Mouse (Mus musculus): ENCODE data around the gene Bmpr1a. TPM values are rescaled to one million over a fixed set of nuclear protein-coding genes. Genes with fewer than 3 reads are reported as not detected.

Bmpr1a gene
- polyA plus RNA-seq, 1 experiment from 2014 or later = 37.5 TPM

DNA sequence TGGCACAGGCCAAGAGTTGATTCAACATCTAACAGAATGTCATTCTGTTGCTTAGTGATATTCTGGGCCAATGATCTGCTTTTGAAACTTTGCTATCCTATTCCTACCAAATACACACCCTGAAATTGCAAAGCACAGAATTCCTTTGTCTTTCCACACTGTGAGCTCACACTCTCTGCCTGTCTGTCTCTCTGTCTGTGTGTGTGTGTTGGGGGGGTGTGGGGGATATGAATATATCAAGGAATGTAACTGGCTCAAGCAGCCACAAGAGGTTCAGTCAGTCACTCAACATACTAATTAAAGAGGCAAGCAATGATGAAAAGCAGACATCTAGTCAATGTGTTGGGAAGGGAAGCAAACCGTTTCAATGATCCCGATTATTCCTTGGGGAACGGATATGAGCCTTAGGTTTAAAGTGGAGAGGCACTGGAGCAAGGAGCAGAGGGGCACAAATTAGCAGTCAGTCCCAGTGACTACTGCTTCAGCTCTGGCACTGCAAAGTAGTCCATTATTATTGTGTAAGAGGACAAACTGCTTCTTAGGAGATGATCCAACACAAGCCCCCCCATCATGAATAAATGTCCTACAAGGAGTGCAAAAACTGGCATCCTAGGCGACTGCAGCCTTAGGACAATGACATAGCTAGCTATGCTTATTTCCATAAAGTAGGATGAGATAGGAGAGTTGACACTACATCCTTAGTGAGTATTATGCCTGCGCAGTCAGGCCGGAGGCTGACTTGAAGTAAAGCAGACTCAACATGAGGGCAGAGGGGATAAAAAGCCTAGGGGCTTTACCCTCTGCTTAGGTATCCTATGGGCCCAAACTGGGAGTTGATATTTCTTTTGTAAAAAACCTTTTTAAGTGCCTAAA lies 19.4 kb downstream of the Bmpr1a start:
- WGBS = 78% methylated on average over 6 of the region's 6 CpGs

DNA sequence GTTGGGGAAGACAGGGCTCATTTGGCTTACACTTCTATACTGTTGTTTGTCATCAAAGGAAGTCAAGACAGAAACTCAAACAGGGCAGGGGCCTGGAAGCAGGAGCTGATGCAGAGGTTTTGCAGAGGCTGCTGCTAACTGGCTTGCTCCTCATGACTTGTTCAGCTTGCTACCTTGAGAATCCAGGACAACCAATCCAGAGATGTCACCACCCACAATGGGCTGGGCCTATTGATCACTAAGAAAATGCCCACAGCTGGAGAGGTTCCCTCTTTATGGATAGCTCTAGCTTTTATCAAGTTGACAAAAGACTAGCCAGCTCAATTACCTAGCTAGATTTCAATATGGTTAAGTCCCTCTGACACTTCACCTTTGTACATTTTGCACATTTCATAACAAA lies 31.6 kb downstream of the Bmpr1a start:
- H3K4me2 ChIP-seq (replicated peaks) = no peak overlapping the region
- no peak overlapping the region for H3K27ac ChIP-seq
- no peak overlapping the region for H3K4me3 ChIP-seq
- no peak overlapping the region for H3K9ac ChIP-seq
- H3K27me3 ChIP-seq (replicated peaks) = no peaks in the 10 kb centered on the region
- no peak for ATAC-seq (ENCODE audit: low FRiP score, low read depth)
- no peaks in the 10 kb centered on the region for H3K4me1 ChIP-seq
- H3K9me3 ChIP-seq = no peaks in the 10 kb centered on the region
- H3K36me3 ChIP-seq = no peaks in the 10 kb centered on the region

More for the DNA sequence above, 19.4 kb downstream of the Bmpr1a start:
- Histone ChIP-seq H3K4me3 (no peak overlapping the region), H3K27me3 (replicated peaks) (no peaks in the 10 kb centered on the region), H3K9ac (no peak overlapping the region), H3K4me1 (no peaks in the 10 kb centered on the region), H3K9me3 (no peaks in the 10 kb centered on the region), H3K27ac (no peak overlapping the region), H3K36me3 (no peaks in the 10 kb centered on the region), H3K4me2 (replicated peaks) (no peak overlapping the region)
- ATAC-seq (ENCODE audit: low FRiP score, low read depth) = no peak

DNA sequence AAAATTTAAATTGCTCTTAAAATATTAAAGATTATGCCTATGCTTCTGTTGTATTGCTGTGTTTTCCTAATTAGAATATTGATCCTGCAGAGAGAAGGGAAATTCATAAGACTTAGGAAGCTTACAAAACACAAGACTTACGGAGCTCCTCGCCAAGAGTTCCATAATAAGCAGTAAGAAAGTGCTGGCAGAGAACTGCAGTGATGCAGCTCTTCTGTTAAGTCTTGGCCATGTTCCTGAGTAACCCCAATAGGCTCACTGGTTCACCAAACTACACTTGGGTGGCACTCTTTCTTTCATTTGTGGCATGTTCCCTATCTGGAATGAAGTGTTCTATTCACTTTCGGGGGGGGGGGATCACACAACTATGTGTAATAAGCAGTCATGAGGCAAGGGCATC lies 36.9 kb downstream of the Bmpr1a start:
- 75% methylated on average over 3 of the region's 3 CpGs for WGBS
- no peak for ATAC-seq (ENCODE audit: low FRiP score, low read depth)

DNA sequence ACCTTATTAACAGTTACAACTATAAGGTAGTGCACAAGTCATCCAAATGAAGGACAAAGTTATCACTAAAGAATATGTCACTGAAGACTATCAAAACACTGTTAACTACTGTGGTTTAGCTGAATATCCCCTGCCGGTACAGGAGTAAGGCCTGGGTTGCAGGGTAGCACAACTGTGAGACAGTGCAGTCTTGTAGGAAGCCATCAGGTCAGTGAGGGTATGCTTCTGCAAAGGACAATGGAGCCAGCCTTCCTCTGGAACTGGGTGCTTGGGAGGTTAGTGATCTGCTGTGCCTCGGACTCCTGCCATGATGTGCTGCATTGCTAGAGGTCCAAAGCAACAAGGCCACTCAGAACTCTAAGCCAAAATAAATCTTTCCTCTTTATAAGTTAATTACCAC lies 43.8 kb downstream of the Bmpr1a start:
- Histone ChIP-seq H3K4me2 (replicated peaks) (no peak overlapping the region), H3K4me1 (0 out of 2 replicates have a peak, but pooled peaks cover under 1% of the 10 kb centered on the region), H3K4me3 (no peak overlapping the region), H3K9me3 (no peaks in the 10 kb centered on the region), H3K27me3 (replicated peaks) (no peaks in the 10 kb centered on the region), H3K36me3 (no peaks in the 10 kb centered on the region), H3K9ac (no peak overlapping the region), H3K27ac (no peak overlapping the region)
- 88% methylated on average over 2 of the region's 2 CpGs for WGBS
- ATAC-seq (ENCODE audit: low FRiP score, low read depth) = no peak

More for the DNA sequence above, 36.9 kb downstream of the Bmpr1a start:
- Histone ChIP-seq H3K36me3 (no peaks in the 10 kb centered on the region), H3K9me3 (no peaks in the 10 kb centered on the region), H3K27me3 (replicated peaks) (no peaks in the 10 kb centered on the region), H3K9ac (no peak overlapping the region), H3K4me2 (replicated peaks) (no peak overlapping the region), H3K4me3 (no peak overlapping the region), H3K4me1 (no peaks in the 10 kb centered on the region), H3K27ac (no peak overlapping the region)

DNA sequence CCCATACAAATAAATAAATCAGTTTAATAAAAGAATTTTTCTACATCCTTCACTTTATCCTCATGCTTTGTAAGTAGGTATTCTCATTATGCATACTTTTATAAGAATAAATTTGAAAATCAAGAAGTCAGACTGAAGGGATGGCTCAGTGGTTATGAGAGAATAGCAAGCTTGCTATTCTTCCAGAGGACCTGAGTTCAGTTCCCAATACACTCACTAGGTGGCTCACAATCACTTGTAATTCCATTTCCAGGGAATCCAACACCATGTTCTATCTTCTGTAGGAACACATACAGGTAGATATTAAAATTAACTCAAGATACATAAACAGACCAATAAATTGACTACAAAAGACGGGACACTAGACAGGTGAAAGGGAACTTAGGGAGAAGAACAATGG lies 44.3 kb downstream of the Bmpr1a start:
- 84% methylated on average over 1 of the region's 1 CpGs for WGBS
- ATAC-seq (ENCODE audit: low FRiP score, low read depth) = no peak
- Histone ChIP-seq H3K36me3 (no peaks in the 10 kb centered on the region), H3K4me1 (peaks cover 6% of the 10 kb centered on the region; the same call in 1 of the 2 replicates), H3K9me3 (no peaks in the 10 kb centered on the region), H3K9ac (no peak overlapping the region), H3K27ac (no peak overlapping the region), H3K27me3 (replicated peaks) (no peaks in the 10 kb centered on the region), H3K4me2 (replicated peaks) (no peak overlapping the region), H3K4me3 (no peak overlapping the region)

DNA sequence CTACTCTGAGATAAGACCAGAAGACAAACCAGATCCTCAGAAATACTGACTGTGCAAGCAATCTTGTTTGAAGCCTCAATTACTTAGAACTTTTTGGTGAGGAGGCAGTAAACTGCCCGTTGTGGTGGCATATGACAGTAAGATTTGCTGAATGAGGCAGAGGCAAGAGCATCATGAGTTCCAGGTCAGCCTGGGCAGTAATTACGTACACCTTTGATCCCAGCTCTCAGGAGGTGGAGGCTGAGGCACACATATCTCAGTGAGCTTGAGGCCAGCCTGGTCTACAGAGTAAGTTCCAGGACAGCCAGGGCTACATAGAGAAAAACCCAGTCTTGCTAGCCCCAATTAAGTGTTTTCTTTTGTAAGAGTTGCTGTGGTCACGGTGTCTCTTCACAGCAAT lies 48.9 kb downstream of the Bmpr1a start:
- 50% methylated on average over 3 of the region's 3 CpGs for WGBS

DNA sequence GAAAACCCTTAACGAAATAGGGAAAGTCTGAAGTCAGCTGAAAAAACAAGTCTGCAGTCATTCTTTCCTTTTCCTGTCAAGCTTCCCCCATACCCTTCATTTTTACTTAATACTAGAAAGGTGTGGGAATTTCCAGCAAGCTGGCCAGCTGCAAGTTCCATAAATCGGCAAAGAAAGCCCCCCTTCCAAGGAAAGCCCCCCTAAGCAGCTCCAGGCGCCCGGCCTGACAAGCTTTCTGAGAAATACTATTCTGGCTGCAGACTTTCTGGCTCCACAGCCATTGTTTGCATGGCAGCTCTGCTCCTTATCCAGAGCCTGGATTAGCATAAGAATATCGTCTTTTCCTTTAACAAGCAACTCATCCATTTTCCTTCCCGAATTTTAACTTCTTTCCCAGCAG lies 49.5 kb downstream of the Bmpr1a start:
- ATAC-seq (ENCODE audit: low FRiP score, low read depth) = peak; percentile 62; the same call in 1 of the 2 replicates
- Histone ChIP-seq H3K4me2 (replicated peaks) (peak overlapping the region; percentile 40), H3K9ac (no peak overlapping the region), H3K9me3 (no peaks in the 10 kb centered on the region), H3K36me3 (0 out of 2 replicates have a peak, but pooled peaks cover under 1% of the 10 kb centered on the region), H3K27ac (0 out of 2 replicates have a peak overlapping the region, but pooled peaks have one; percentile 6), H3K27me3 (replicated peaks) (no peaks in the 10 kb centered on the region), H3K4me3 (no peak overlapping the region), H3K4me1 (peaks cover 12% of the 10 kb centered on the region)
- WGBS = 13% methylated on average over 6 of the region's 6 CpGs

More for the DNA sequence above, 48.9 kb downstream of the Bmpr1a start:
- Histone ChIP-seq H3K9ac (no peak overlapping the region), H3K36me3 (no peaks in the 10 kb centered on the region), H3K9me3 (no peaks in the 10 kb centered on the region), H3K27me3 (replicated peaks) (no peaks in the 10 kb centered on the region), H3K4me1 (peaks cover 12% of the 10 kb centered on the region), H3K4me2 (replicated peaks) (peak overlapping the region; percentile 40; the same call in 1 of the 2 replicates), H3K4me3 (no peak overlapping the region), H3K27ac (0 out of 2 replicates have a peak overlapping the region, but pooled peaks have one; percentile 6)
- ATAC-seq (ENCODE audit: low FRiP score, low read depth) = no peak

DNA sequence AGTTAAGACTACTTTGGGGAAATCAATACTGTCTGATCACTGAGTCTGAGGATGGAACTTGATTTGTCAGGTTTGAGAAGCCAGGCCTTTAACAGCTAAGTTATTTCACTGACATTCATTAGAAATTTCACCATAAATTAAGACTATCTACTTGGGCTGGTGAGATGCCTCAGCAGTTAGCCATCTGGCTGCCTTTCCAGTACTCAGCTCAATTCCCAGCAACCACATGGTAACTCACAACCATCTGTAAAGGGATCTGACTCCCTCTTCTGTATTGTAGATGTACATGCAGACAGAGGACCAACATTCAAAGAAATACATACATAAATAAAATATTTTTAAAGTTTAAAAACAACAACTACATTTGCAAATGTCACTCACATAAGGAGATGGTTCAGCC lies 51.3 kb downstream of the Bmpr1a start:
- H3K9ac ChIP-seq = no peak overlapping the region
- H3K27ac ChIP-seq = no peak overlapping the region
- no peak overlapping the region for H3K4me2 ChIP-seq (replicated peaks)
- no peaks in the 10 kb centered on the region for H3K9me3 ChIP-seq
- no peaks in the 10 kb centered on the region for H3K27me3 ChIP-seq (replicated peaks)
- H3K4me1 ChIP-seq = peaks cover 12% of the 10 kb centered on the region
- peaks cover 7% of the 10 kb centered on the region; the same call in 1 of the 2 replicates for H3K36me3 ChIP-seq
- ATAC-seq (ENCODE audit: low FRiP score, low read depth) = no peak
- H3K4me3 ChIP-seq = no peak overlapping the region

DNA sequence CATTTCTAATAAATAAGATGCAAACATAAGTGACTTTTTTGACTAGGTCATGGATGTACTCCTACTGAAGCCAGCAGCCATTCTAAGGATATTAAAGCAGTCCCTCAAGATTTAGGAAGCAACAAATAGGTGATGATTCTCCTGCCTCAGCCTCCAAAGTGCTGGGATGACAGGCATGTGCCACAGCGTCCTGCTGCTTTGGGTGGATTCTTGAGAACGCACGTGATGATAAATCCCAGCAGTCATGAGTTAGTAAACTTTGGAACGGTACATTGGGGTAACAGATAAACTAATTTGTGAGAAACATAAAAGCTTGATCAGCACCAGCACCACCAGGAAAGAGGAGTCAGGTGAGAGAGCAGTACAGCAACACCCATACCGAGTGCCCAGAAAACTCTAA lies 52.7 kb downstream of the Bmpr1a start:
- no peaks in the 10 kb centered on the region for H3K9me3 ChIP-seq
- H3K4me1 ChIP-seq = peaks cover 12% of the 10 kb centered on the region
- H3K27me3 ChIP-seq (replicated peaks) = no peaks in the 10 kb centered on the region
- H3K4me2 ChIP-seq (replicated peaks) = no peak overlapping the region
- H3K27ac ChIP-seq = no peak overlapping the region
- H3K4me3 ChIP-seq = no peak overlapping the region
- H3K9ac ChIP-seq = no peak overlapping the region
- ATAC-seq (ENCODE audit: low FRiP score, low read depth) = no peak
- H3K36me3 ChIP-seq = peaks cover 15% of the 10 kb centered on the region; the same call in 1 of the 2 replicates
- WGBS = 87% methylated on average over 5 of the region's 5 CpGs

DNA sequence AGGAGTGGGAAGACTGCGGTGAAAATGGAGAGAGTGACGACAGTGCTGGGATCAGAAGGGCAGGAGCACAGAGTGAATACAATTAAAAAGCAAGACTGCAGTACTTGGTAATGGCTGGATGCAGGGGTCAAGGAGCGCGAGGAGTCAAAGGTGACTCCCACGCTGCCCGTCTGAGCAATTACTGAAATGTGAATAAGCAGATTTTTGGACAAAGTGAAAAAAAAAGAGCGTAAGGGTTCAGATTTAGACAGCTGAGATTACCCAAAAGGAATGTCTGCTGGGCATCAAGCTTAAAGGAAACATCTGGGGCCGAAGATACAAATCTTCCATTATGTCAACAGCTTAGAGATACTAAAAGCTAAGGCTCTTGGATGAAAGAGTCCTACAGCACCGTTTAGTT lies 53.3 kb downstream of the Bmpr1a start:
- no peak overlapping the region for H3K9ac ChIP-seq
- no peaks in the 10 kb centered on the region for H3K9me3 ChIP-seq
- no peak overlapping the region for H3K4me2 ChIP-seq (replicated peaks)
- no peak for ATAC-seq (ENCODE audit: low FRiP score, low read depth)
- H3K4me3 ChIP-seq = no peak overlapping the region
- no peaks in the 10 kb centered on the region for H3K27me3 ChIP-seq (replicated peaks)
- no peak overlapping the region for H3K27ac ChIP-seq
- H3K36me3 ChIP-seq = peaks cover 18% of the 10 kb centered on the region; the same call in 1 of the 2 replicates
- H3K4me1 ChIP-seq = peaks cover 12% of the 10 kb centered on the region
- 49% methylated on average over 9 of the region's 9 CpGs for WGBS

DNA sequence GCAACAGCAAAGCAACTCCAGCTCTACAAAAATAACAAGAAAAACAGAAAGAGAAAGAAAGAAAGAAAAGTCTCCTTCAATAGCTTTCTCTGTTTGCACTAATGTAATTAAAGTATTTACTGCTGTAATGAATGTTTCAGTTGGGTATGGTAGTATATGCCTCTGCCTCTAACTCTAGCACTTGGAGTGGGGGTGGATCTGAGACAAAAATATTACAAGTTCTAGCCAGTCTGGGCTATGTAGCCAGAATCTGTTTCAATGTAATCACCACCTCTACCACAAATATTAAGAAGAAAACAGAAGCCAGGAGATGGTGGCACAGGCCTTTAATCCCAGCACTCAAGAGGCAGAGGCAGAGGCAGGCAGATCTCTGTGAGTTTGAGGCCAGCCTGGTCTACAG lies 54.7 kb downstream of the Bmpr1a start:
- no peak overlapping the region for H3K4me3 ChIP-seq
- H3K4me1 ChIP-seq = peaks cover 3% of the 10 kb centered on the region
- no peak for ATAC-seq (ENCODE audit: low FRiP score, low read depth)

DNA sequence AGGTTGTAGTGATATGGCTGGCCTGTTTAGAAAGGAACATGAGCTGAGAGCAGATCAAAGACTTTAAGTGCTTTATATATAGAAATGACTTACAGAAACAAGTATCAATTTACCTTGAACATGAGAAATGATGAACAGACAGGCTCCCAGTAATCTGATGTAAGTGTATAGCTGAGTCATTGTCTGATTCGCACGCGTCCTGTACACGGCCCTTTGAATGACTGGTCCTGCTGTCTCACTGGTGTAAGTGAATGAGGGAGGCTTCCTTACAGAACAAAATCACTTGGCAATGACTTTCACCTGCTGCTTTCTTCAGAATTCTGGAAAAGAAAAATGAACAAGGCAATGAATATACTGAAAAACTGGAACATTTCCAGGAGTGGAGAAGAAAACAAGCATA lies 55.5 kb downstream of the Bmpr1a start:
- H3K4me2 ChIP-seq (replicated peaks) = no peak overlapping the region
- no peak overlapping the region for H3K9ac ChIP-seq
- H3K27ac ChIP-seq = no peak overlapping the region
- no peak overlapping the region for H3K4me3 ChIP-seq
- peaks cover 2% of the 10 kb centered on the region; the same call in 1 of the 2 replicates for H3K4me1 ChIP-seq
- WGBS = 91% methylated on average over 4 of the region's 4 CpGs
- H3K9me3 ChIP-seq = no peaks in the 10 kb centered on the region
- no peak for ATAC-seq (ENCODE audit: low FRiP score, low read depth)
- H3K27me3 ChIP-seq (replicated peaks) = no peaks in the 10 kb centered on the region
- peaks cover 18% of the 10 kb centered on the region; the same call in 1 of the 2 replicates for H3K36me3 ChIP-seq

More for the DNA sequence above, 54.7 kb downstream of the Bmpr1a start:
- Histone ChIP-seq H3K9ac (no peak overlapping the region), H3K27ac (no peak overlapping the region), H3K36me3 (peaks cover 18% of the 10 kb centered on the region; the same call in 1 of the 2 replicates), H3K4me2 (replicated peaks) (no peak overlapping the region), H3K27me3 (replicated peaks) (no peaks in the 10 kb centered on the region), H3K9me3 (no peaks in the 10 kb centered on the region)
